Mouse (Mus musculus) ovary, adult 18-20 months (tissue): Measurements from ENCODE around the gene G3bp1.

Experiments used
- DNase-seq: peaks from one replicate; pipeline ENCODE4 v3.0.0; 2022; ENCODE audit warnings: low spot score, mixed read lengths

The G3bp1 gene

GRCm38 (mm10) chr11:55465177-55465576, 4.3 kb upstream of the G3bp1 start:
- DNase-seq = no peak

- DNase-seq = peak; percentile 30
Measured at GRCm38 (mm10) chr11:55468012-55468411, 1.5 kb upstream of the G3bp1 start.

- no peak for DNase-seq
Measured at GRCm38 (mm10) chr11:55468611-55469047, 856 bp upstream of the G3bp1 start.

GRCm38 (mm10) chr11:55469923-55470691, 622 bp downstream of the G3bp1 start:
- DNase-seq = no peak

- no peak for DNase-seq
Measured at GRCm38 (mm10) chr11:55470761-55471160, 1.3 kb downstream of the G3bp1 start.

GRCm38 (mm10) chr11:55471467-55471866, 2.0 kb downstream of the G3bp1 start:
- DNase-seq = no peak

- DNase-seq = no peak
Measured at GRCm38 (mm10) chr11:55473219-55473618, 3.7 kb downstream of the G3bp1 start.

- no peak for DNase-seq
Measured at GRCm38 (mm10) chr11:55485443-55485842, 16.0 kb downstream of the G3bp1 start.

- DNase-seq = no peak
Measured at GRCm38 (mm10) chr11:55496158-55496557, 26.7 kb downstream of the G3bp1 start.

- DNase-seq = no peak
Measured at GRCm38 (mm10) chr11:55497885-55498284, 28.4 kb downstream of the G3bp1 start.

- DNase-seq = no peak
Measured at GRCm38 (mm10) chr11:55501955-55502531, 32.6 kb downstream of the G3bp1 start.

GRCm38 (mm10) chr11:55502886-55503285, 33.4 kb downstream of the G3bp1 start:
- DNase-seq = no peak

GRCm38 (mm10) chr11:55505485-55505884, 36.0 kb downstream of the G3bp1 start:
- no peak for DNase-seq

GRCm38 (mm10) chr11:55511374-55511773, 41.9 kb downstream of the G3bp1 start:
- DNase-seq = no peak

- no peak for DNase-seq
Measured at GRCm38 (mm10) chr11:55517666-55518065, 48.2 kb downstream of the G3bp1 start.

GRCm38 (mm10) chr11:55518806-55519674, 49.6 kb downstream of the G3bp1 start:
- DNase-seq = peak; percentile 45

GRCm38 (mm10) chr11:55530741-55531140, 61.3 kb downstream of the G3bp1 start:
- no peak for DNase-seq

GRCm38 (mm10) chr11:55533378-55533777, 63.9 kb downstream of the G3bp1 start:
- DNase-seq = no peak

GRCm38 (mm10) chr11:55534766-55535165, 65.3 kb downstream of the G3bp1 start:
- DNase-seq = no peak

GRCm38 (mm10) chr11:55542128-55542527, 72.6 kb downstream of the G3bp1 start:
- DNase-seq = no peak

GRCm38 (mm10) chr11:55542671-55543070, 73.2 kb downstream of the G3bp1 start:
- DNase-seq = no peak

GRCm38 (mm10) chr11:55545690-55546089, 76.2 kb downstream of the G3bp1 start:
- DNase-seq = no peak
